Mouse (Mus musculus) kidney, adult 2 months (tissue): ENCODE measurements around the gene Vwa8. TPM values are rescaled to one million over a fixed set of nuclear protein-coding genes. Genes with fewer than 3 reads are reported as not detected.

Experiments
- DNase-seq: peaks from one replicate; pipeline ENCODE4 v3.0.0; 2021
- H3K27ac ChIP-seq: fragments of 200-500 bp; 2 replicates; pipeline ENCODE4 v1.5.1; 2012; ENCODE audit warnings: low read depth, low read length, control low read depth, inconsistent platforms; ENCODE audit not compliant: insufficient read depth
- H3K27me3 ChIP-seq: fragments of 200-500 bp; replicated peaks from 2 replicates; pipeline ENCODE4 v1.6.1; 2012; ENCODE audit warnings: mild to moderate bottlenecking, moderate library complexity, low read length, inconsistent platforms; ENCODE audit not compliant: control insufficient read depth, insufficient read depth
- H3K36me3 ChIP-seq: fragments of 200-500 bp; 2 replicates; pipeline ENCODE4 v1.6.1; 2012; ENCODE audit warnings: mild to moderate bottlenecking, moderate library complexity, low read length, inconsistent platforms; ENCODE audit not compliant: control insufficient read depth, insufficient read depth
- H3K4me1 ChIP-seq: fragments of 200-500 bp; 2 replicates; pipeline ENCODE4 v1.6.1; 2011; ENCODE audit warnings: low read length; ENCODE audit not compliant: control insufficient read depth, insufficient read depth
- H3K4me3 ChIP-seq: fragments of 200-500 bp; 2 replicates; pipeline ENCODE4 v1.5.1; 2011; ENCODE audit warnings: mild to moderate bottlenecking, low read depth, low read length, control low read depth; ENCODE audit not compliant: insufficient read depth
- CTCF ChIP-seq: fragments of 200-500 bp; conservative IDR thresholded peaks from 2 replicates; pipeline ENCODE4 v1.5.1; 2011; ENCODE audit warnings: low read depth, mild to moderate bottlenecking, control low read depth, low read length, moderate library complexity, mixed read lengths; ENCODE audit not compliant: insufficient read depth, insufficient read length
- POLR2A ChIP-seq: fragments of 200-500 bp; IDR thresholded peaks from one replicate; pipeline ENCODE4 v1.6.1; 2011; ENCODE audit warnings: low read depth, low read length, control low read depth
- WGBS: fragments of 180-500 bp; shearing (Covaris S2); methylation state at CpG from one replicate; pipeline ENCODE4 v1.1.7; 2018; 5-methylcytosine and 5-hydroxymethylcytosine counted together
- polyA plus RNA-seq: library from polyadenylated mRNA; depleted of rRNA; stranded (reverse); fragments of >200 nt; gene quantifications from 2 replicates; pipeline ENCODE4 v1.2.3, GENCODE M21; 2012

The Vwa8 gene
- polyA plus RNA-seq, 1 experiment, result 78.0 TPM

DNA sequence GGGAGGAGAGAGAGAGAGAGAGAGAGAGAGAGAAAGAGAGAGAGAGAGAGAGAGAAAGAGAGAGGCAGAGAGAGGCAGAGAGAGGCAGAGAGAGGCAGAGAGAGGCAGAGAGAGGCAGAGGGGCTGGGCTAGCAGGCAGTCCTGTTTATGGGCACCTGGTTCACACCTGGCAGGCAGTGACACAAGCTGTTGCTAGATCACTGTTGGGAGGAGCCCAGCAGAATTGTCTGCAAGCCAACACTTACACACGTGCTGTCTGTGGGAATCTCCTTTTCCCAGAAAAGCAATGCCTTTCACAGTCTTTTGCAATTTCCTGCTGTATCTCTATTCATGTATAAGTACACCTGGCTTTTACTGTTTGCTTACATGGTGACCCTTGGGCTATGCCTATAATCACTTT, 260.5 kb downstream of the Vwa8 start:
- no peak for DNase-seq
- Histone ChIP-seq H3K27ac (no peak overlapping the region), H3K4me1 (no peaks in the 10 kb centered on the region), H3K36me3 (no peaks in the 10 kb centered on the region), H3K27me3 (no peaks in the 10 kb centered on the region), H3K4me3 (no peak overlapping the region)
- TF ChIP-seq CTCF, result no peak
- TF ChIP-seq POLR2A, result no peak
- WGBS, result 55% methylated on average over 1 of the region's 1 CpGs

DNA sequence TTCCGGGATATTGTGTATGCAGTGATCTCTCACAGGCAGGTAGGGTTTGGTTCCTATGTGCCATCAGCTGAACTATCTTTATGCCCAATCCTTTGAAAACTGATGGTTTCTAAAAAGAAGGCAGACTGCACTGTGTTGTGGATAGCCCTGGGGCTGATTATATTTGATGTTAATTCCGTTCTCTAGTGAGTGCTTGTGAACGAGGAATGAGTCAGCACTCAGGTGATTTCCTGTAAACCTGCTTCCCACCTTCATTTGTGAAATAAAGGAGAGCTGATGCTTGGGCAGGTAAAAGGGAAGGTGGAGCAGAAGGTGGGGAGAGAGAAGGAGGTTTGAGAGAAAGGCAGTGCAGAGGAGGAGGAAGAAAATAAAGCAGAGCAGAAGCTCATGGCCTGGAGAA, 261.2 kb downstream of the Vwa8 start:
- Histone ChIP-seq H3K36me3 (no peaks in the 10 kb centered on the region), H3K27me3 (no peaks in the 10 kb centered on the region), H3K27ac (no peak overlapping the region), H3K4me1 (no peaks in the 10 kb centered on the region), H3K4me3 (no peak overlapping the region)
- WGBS, result 71% methylated on average over 3 of the region's 3 CpGs
- TF ChIP-seq POLR2A (no peak), CTCF (no peak)
- DNase-seq, result no peak

DNA sequence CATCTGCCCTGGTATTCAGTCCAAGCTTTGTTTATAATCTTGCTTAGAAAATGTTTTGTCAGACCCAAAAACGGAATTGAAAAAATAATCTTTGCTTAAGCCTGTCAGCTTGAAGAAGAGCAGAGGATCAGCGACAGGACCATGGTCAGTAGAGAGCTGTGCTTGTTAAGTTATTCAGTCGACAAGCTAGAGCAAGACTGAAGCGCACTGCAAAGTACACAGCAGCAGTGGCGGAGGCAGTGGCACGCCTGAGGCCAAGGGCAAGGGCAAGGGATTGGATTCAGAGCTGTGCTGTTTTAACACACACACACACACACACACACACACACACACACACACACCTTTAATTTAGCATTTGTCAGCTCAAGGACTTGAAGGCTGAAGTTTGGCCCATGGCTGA, 263.2 kb downstream of the Vwa8 start:
- DNase-seq, result no peak
- TF ChIP-seq POLR2A (no peak), CTCF (no peak)
- Histone ChIP-seq H3K27me3 (no peaks in the 10 kb centered on the region), H3K4me1 (no peaks in the 10 kb centered on the region), H3K36me3 (no peaks in the 10 kb centered on the region), H3K4me3 (no peak overlapping the region), H3K27ac (no peak overlapping the region)
- 77% methylated on average over 6 of the region's 6 CpGs for WGBS

DNA sequence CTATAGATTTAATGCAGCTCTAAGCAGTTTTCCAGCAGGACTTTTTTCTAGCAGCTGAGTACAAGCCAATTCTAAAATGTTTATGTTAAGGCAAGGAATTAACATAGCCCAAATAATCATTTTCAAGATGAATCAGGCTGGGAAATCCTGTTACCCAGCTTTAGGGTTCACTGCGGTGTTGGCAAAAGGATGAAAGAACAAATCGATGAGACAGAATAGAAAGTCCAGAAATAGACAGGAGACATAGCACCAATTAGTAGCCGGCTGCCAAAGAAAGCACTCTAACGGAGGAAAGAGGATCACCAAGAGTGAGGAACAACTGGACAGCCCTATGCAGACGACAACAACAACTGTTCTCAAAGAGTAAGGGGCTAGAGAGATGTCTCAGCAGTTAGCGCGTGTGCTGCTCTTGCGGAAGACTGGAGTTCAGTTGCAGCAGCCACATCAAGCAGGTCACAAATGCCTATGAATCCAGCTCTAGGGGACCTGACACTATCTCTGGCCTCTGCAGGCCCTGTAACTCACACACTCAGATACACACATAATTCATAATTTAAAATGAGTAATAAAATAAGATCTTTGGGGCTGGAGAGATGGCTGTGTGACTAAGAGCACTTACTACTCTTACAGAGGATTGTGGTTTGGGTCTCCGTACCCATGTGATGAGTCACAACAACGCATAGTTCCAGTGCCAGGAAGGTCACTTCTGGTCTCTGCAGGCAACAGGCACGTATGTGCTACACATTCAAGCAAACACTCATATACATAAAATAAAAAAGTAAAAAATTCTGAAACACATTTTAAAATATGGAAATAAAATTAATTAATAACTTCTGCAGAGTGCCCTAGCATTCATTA, 265.9 kb downstream of the Vwa8 start:
- WGBS, result 86% methylated on average over 11 of the region's 11 CpGs
- no peak for DNase-seq

DNA sequence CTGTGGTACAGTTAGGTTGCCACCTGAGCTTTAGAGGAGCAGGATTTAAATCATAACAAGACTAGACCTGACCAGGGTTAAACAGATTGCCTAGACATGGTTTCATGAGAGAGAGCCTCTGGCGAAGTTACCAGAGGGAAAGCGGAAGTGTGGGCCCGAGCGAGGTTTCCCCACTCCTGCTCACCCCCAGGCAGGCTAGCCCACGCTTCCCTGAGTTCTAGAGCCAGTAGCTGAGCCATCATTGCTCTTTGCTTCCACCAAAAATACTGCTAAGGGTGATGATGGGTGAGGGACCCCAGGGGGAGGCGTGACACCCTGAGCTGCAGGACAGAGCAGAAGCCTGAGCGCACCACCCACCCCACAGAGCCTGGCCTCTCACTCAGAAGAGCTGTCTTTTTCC, 269.6 kb downstream of the Vwa8 start:
- 95% methylated on average over 7 of the region's 7 CpGs for WGBS
- no peaks in the 10 kb centered on the region for H3K36me3 ChIP-seq
- TF ChIP-seq CTCF (no peak), POLR2A (no peak)
- no peaks in the 10 kb centered on the region for H3K27me3 ChIP-seq
- H3K27ac ChIP-seq, result no peak overlapping the region
- no peak overlapping the region for H3K4me3 ChIP-seq
- no peak for DNase-seq
- H3K4me1 ChIP-seq, result no peaks in the 10 kb centered on the region

More for the DNA sequence above, 265.9 kb downstream of the Vwa8 start:
- H3K27ac ChIP-seq, result no peak overlapping the region
- H3K27me3 ChIP-seq, result no peaks in the 10 kb centered on the region
- no peaks in the 10 kb centered on the region for H3K4me1 ChIP-seq
- no peak for TF ChIP-seq CTCF
- no peak for TF ChIP-seq POLR2A
- no peak overlapping the region for H3K4me3 ChIP-seq
- no peaks in the 10 kb centered on the region for H3K36me3 ChIP-seq

DNA sequence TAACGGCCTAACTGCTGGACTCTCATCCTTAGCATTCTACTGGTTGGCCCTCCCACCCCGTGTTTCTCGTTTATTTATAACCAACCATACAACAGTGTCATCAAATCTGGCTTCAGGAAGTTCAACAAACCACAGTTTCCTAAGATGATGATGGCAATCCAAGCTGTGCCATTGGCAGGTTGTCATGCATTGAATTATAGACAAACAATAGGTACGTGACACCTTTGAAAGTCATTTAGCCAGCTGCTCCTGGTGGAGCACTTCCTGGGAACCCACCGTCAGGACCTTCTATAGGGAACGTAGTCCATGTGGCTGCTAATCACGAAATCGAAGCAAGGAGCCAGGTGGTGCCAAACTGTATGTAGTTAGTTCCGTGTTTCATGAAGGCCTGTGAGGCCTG, 270.5 kb downstream of the Vwa8 start:
- Histone ChIP-seq H3K4me1 (no peaks in the 10 kb centered on the region), H3K36me3 (no peaks in the 10 kb centered on the region), H3K4me3 (no peak overlapping the region), H3K27me3 (no peaks in the 10 kb centered on the region), H3K27ac (no peak overlapping the region)
- peak; percentile 15 for DNase-seq
- TF ChIP-seq CTCF (no peak), POLR2A (no peak)
- WGBS, result 77% methylated on average over 9 of the region's 9 CpGs

DNA sequence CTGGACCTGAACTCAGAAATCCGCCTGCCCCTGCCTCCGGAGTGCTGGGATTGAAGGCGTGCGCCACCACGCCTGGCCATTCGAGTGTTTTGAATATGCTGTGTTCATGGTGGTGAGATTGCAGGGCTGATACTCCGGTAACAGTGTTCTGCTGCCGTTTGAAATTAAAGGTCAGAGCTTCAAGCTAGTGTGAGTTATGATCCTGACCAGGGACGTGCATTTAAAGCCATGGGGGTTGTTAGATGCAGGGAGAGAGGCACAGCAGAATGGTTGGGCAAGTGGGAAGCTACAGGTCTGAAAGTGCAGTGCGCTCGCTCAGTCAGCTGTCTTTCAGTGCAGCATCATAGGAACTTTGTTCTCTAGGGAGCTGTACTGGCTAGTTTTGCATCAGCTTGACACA, 271.8 kb downstream of the Vwa8 start:
- no peak overlapping the region for H3K27ac ChIP-seq
- 85% methylated on average over 11 of the region's 11 CpGs for WGBS
- H3K4me3 ChIP-seq, result no peak overlapping the region
- TF ChIP-seq CTCF (no peak), POLR2A (no peak)
- no peak for DNase-seq
- H3K27me3 ChIP-seq, result no peaks in the 10 kb centered on the region
- no peaks in the 10 kb centered on the region for H3K4me1 ChIP-seq
- H3K36me3 ChIP-seq, result no peaks in the 10 kb centered on the region
